Mouse (Mus musculus): ENCODE data around the gene Rsbn1. TPM values are rescaled to one million over a fixed set of nuclear protein-coding genes. Genes with fewer than 3 reads are reported as not detected.

The Rsbn1 gene
- polyA plus RNA-seq, 1 experiment: 9.3 TPM

DNA sequence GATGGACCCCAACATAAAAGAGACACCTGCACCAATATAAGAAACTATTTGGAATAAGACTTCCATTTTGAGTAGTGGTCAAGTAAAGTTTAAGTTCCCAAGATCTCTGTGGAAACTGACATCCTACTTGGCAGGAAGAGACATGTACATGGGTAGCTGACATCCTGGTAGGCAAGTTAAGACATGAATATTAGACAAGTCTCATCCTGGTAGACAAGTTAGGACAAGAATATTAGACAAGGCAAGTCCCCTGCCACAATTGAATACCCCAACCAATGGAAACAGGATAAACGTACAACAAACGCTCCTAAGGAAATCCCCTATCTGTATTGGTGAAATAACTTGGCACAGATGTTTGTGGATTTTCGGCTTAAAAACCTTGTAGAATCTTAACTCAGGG is 20.5 kb upstream of the Rsbn1 start:
- TF ChIP-seq POLR2A (IDR thresholded peaks at IDR 0.05; ENCODE audit: borderline replicate concordance, control insufficient read depth, low read depth, low read length) (no peak), CTCF (IDR thresholded peaks at IDR 0.05; ENCODE audit: control insufficient read depth, insufficient read depth, low read length) (no peak)
- H3K4me1 ChIP-seq (ENCODE audit: control insufficient read depth, insufficient read depth, low read length): no peaks in the 10 kb centered on the region
- no peak overlapping the region for H3K27ac ChIP-seq (ENCODE audit: control insufficient read depth, insufficient read depth, low read depth, low read length, poor library complexity)
- H3K4me3 ChIP-seq (replicated peaks; ENCODE audit: control insufficient read depth, low read depth, low read length): no peak overlapping the region
- WGBS: 90% methylated on average over 3 of the region's 3 CpGs

- Histone ChIP-seq H3K27ac (ENCODE audit: control insufficient read depth, insufficient read depth, low read depth, low read length, poor library complexity) (no peak overlapping the region), H3K4me1 (ENCODE audit: control insufficient read depth, insufficient read depth, low read length) (no peaks in the 10 kb centered on the region), H3K4me3 (replicated peaks; ENCODE audit: control insufficient read depth, low read depth, low read length) (no peak overlapping the region)
- WGBS: 83% methylated on average over 1 of the region's 1 CpGs
- no peak for TF ChIP-seq POLR2A (IDR thresholded peaks at IDR 0.05; ENCODE audit: borderline replicate concordance, control insufficient read depth, low read depth, low read length)
- peak; percentile 65 for TF ChIP-seq CTCF (IDR thresholded peaks at IDR 0.05; ENCODE audit: control insufficient read depth, insufficient read depth, low read length)
These were observed 9.2 kb upstream of the Rsbn1 start for GRCm38 (mm10) chr3:103904705-103905104.

DNA sequence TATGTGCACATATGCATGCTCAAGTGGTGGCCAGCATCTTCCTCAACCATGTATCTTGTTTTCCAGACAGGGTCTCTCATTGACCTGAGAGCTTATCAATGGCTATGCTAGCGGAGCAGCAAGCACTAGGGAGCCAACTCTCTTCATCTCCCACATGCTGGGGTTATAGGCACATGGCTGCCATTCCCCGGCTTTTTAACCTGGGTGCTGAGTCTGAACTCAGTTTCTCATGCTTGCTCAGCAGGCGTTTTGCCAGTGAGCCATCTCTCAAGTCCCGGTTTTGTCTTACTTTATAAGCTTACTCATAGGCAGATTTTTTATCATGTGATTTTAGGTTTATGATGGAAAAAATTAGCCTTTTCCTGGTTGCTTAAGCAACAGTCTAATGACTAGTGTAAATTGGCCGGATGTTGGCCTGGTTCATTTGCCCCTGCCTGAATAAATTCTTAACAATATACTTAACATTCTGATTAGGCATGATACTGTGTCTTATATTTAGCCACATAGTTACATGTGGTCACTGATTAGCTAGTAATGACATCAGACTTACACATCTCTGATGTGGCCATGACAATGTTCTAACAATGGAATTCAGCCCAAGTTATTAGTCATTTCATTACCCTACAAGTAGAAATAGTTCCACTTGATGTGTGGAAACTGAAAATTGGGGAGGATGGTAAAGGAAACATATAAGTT is 6.4 kb upstream of the Rsbn1 start:
- WGBS: 81% methylated on average over 5 of the region's 5 CpGs
- TF ChIP-seq CTCF (IDR thresholded peaks at IDR 0.05; ENCODE audit: control insufficient read depth, insufficient read depth, low read length) (no peak), POLR2A (IDR thresholded peaks at IDR 0.05; ENCODE audit: borderline replicate concordance, control insufficient read depth, low read depth, low read length) (no peak)
- Histone ChIP-seq H3K27ac (ENCODE audit: control insufficient read depth, insufficient read depth, low read depth, low read length, poor library complexity) (no peak overlapping the region), H3K4me1 (ENCODE audit: control insufficient read depth, insufficient read depth, low read length) (no peaks in the 10 kb centered on the region), H3K4me3 (replicated peaks; ENCODE audit: control insufficient read depth, low read depth, low read length) (no peak overlapping the region)

- WGBS: 50% methylated on average over 2 of the region's 2 CpGs
- Histone ChIP-seq H3K4me1 (ENCODE audit: control insufficient read depth, insufficient read depth, low read length) (no peaks in the 10 kb centered on the region), H3K4me3 (replicated peaks; ENCODE audit: control insufficient read depth, low read depth, low read length) (no peak overlapping the region), H3K27ac (ENCODE audit: control insufficient read depth, insufficient read depth, low read depth, low read length, poor library complexity) (no peak overlapping the region)
- no peak for TF ChIP-seq CTCF (IDR thresholded peaks at IDR 0.05; ENCODE audit: control insufficient read depth, insufficient read depth, low read length)
- TF ChIP-seq POLR2A (IDR thresholded peaks at IDR 0.05; ENCODE audit: borderline replicate concordance, control insufficient read depth, low read depth, low read length): no peak
These were observed 5.1 kb upstream of the Rsbn1 start for GRCm38 (mm10) chr3:103908781-103909180.

DNA sequence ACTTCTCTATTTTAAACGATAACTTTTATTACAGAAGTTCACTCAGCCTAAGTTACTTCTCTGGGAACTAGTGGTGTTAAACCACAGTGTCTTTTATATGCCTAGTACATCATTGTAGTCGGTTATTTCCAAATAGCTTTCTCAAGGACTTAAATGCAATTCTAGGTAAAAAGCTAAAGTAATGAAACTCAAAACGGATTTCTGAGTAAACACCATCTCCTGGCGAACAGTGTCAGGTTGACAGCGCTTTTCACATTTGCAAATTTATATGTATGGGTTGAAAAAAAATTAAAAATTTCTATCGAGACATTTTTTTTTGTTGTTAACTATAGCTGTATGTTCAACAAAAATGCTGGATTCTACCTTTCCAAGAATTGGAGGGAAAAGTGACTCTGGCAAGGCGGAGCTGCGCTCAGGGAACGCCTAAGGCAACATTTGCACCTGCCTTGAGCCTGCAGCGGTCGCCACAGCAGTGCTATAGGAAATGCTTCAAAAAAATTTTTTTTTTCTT is 414 bp upstream of the Rsbn1 start:
- H3K27ac ChIP-seq (ENCODE audit: control insufficient read depth, insufficient read depth, low read depth, low read length, poor library complexity): peak overlapping the region; percentile 92
- TF ChIP-seq CTCF (IDR thresholded peaks at IDR 0.05; ENCODE audit: control insufficient read depth, insufficient read depth, low read length) (no peak), POLR2A (IDR thresholded peaks at IDR 0.05; ENCODE audit: borderline replicate concordance, control insufficient read depth, low read depth, low read length) (no peak)
- peak overlapping the region; percentile 95 for H3K4me3 ChIP-seq (replicated peaks; ENCODE audit: control insufficient read depth, low read depth, low read length)
- H3K4me1 ChIP-seq (ENCODE audit: control insufficient read depth, insufficient read depth, low read length): no peaks in the 10 kb centered on the region
- under 1% methylated on average over 11 of the region's 11 CpGs for WGBS

DNA sequence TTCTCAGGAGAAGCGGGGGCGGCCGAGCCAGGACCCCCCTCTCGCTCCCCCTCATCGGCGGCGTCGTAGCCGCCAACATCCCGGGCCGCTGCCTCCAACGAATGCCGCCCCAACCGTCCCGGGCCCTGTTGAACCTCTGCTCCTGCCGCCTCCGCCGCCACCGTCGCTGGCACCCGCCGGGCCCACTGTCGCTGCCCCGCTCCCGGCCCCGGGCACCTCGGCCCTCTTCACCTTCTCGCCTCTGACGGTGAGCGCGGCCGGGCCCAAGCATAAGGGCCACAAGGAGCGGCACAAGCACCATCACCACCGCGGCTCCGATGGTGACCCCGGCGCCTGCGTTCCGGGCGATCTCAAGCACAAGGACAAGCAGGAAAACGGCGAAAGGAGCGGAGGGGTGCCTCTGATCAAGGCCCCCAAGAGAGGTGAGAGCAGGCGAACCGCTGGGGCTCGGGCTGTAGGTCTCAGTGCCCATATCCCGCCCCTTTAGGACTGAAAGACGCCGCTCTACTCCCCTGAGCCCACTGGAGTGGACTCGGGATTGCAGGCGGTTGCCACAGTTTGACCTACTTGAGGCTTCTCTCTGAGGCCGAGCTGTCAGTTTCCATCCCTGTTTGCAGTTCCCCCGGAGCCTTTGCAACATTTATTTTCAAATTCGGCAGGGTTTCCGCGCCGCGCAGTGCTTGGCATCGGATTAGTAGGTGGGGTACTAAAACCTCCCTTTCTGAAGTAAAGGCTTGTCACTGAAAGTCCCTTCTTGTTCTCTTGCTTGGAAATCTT is 1.0 kb downstream of the Rsbn1 start:
- Histone ChIP-seq H3K4me1 (ENCODE audit: control insufficient read depth, insufficient read depth, low read length) (no peaks in the 10 kb centered on the region), H3K4me3 (replicated peaks; ENCODE audit: control insufficient read depth, low read depth, low read length) (peak overlapping the region; percentile 95), H3K27ac (ENCODE audit: control insufficient read depth, insufficient read depth, low read depth, low read length, poor library complexity) (peak overlapping the region; percentile 92)
- TF ChIP-seq CTCF (IDR thresholded peaks at IDR 0.05; ENCODE audit: control insufficient read depth, insufficient read depth, low read length) (no peak), POLR2A (IDR thresholded peaks at IDR 0.05; ENCODE audit: borderline replicate concordance, control insufficient read depth, low read depth, low read length) (no peak)
- WGBS: under 1% methylated on average over 59 of the region's 60 CpGs

DNA sequence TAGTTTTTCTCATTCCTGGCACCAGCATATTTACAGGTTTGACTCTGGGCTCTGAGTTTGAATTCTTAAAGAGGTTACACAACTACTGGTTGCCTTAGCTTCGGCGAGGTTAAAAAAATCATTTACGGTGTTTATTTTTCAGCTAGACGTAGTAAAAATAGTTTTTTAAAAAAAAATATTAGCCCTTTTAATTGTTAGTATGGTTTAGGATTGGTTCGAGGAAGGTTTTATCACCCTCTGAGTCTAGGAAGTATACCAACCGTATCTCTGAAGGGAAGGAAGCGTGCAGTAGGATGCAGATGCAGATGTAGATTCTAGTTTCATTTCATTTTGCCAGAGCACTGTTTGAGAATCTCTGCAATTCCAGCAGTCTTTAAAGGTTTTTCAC is 1.6 kb downstream of the Rsbn1 start:
- Histone ChIP-seq H3K4me3 (replicated peaks; ENCODE audit: control insufficient read depth, low read depth, low read length) (peak overlapping the region; percentile 95), H3K4me1 (ENCODE audit: control insufficient read depth, insufficient read depth, low read length) (peaks cover 2% of the 10 kb centered on the region; the same call in 1 of the 2 replicates), H3K27ac (ENCODE audit: control insufficient read depth, insufficient read depth, low read depth, low read length, poor library complexity) (peak overlapping the region; percentile 92; the same call in 1 of the 2 replicates)
- WGBS: 0% methylated on average over 7 of the region's 7 CpGs
- TF ChIP-seq POLR2A (IDR thresholded peaks at IDR 0.05; ENCODE audit: borderline replicate concordance, control insufficient read depth, low read depth, low read length): no peak
- no peak for TF ChIP-seq CTCF (IDR thresholded peaks at IDR 0.05; ENCODE audit: control insufficient read depth, insufficient read depth, low read length)

DNA sequence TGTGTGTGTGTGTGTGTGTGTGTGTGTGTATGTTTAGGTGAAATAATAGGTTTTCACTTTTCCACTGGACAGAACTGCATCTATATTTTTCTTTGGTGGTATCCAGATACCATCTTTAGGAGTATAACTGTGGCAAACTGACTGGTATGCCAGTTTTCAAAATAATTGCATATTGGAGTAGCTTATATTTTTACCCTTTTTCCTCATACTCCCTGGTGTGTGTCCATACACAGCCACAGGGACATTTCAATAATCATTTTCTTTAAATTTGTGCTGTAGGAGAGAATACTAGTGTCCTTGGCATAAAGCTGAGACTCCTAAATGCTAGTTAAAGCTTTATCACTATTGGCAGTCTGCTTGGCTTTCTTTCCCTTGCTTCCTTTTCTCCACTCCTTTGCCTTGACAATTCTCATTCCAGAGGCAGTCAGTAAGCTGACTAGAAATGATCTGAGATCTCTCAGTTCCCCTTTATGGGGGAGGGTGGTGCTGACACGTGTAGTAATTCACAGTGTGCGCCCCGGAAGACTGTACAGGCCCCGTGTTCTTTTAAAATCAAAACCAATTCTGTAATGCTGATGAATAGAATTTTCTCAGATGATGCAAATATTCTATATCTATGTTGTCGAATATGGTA is 2.4 kb downstream of the Rsbn1 start:
- WGBS: 2% methylated on average over 5 of the region's 5 CpGs
- no peak overlapping the region for H3K27ac ChIP-seq (ENCODE audit: control insufficient read depth, insufficient read depth, low read depth, low read length, poor library complexity)

More for the DNA sequence above, 2.4 kb downstream of the Rsbn1 start:
- Histone ChIP-seq H3K4me3 (replicated peaks; ENCODE audit: control insufficient read depth, low read depth, low read length) (peak overlapping the region; percentile 14), H3K4me1 (ENCODE audit: control insufficient read depth, insufficient read depth, low read length) (peaks cover 2% of the 10 kb centered on the region; the same call in 1 of the 2 replicates)
- no peak for TF ChIP-seq CTCF (IDR thresholded peaks at IDR 0.05; ENCODE audit: control insufficient read depth, insufficient read depth, low read length)
- no peak for TF ChIP-seq POLR2A (IDR thresholded peaks at IDR 0.05; ENCODE audit: borderline replicate concordance, control insufficient read depth, low read depth, low read length)
